Mouse (Mus musculus) CH12.LX (cell line): Measurements from ENCODE around the gene Cdc25a. TPM values are rescaled to one million over a fixed set of nuclear protein-coding genes. Genes with fewer than 3 reads are reported as not detected.
A peak's percentile ranks its signal among the peaks of the same experiment; 100 is the strongest.

Source experiments
- DNase-seq: peaks from one replicate; pipeline ENCODE4 v3.0.0-alpha.2; 2013; ENCODE audit errors: extremely low read depth
- H3K27ac ChIP-seq: 2 replicates; pipeline ENCODE4 v1.5.1; 2012; ENCODE audit warnings: low read depth, mild to moderate bottlenecking, control low read depth, moderate library complexity; ENCODE audit not compliant: insufficient read depth
- H3K27me3 ChIP-seq: replicated peaks from 2 replicates; pipeline ENCODE3; 2012; ENCODE audit warnings: inconsistent platforms
- H3K36me3 ChIP-seq, 2 experiments: replicated peaks in 1 of 2; 2 replicates each; pipeline versions ENCODE3 to v1.6.1; 2012; ENCODE audit warnings: inconsistent platforms in 1 of 2, low read length in 1 of 2, mild to moderate bottlenecking in 1 of 2, mixed read lengths in 1 of 2, moderate library complexity in 1 of 2; ENCODE audit not compliant: control insufficient read depth in 1 of 2, insufficient read depth in 1 of 2
- H3K4me1 ChIP-seq, 2 experiments: 2 replicates each; pipeline ENCODE4 v1.6.1; 2012; ENCODE audit warnings: inconsistent platforms in 1 of 2, moderate library complexity in 1 of 2; ENCODE audit not compliant: insufficient read depth in 2 of 2, control insufficient read depth in 1 of 2
- H3K4me2 ChIP-seq: 2 replicates; pipeline ENCODE4 v1.6.1; 2012; ENCODE audit warnings: low read depth, mild to moderate bottlenecking, control low read depth; ENCODE audit not compliant: poor library complexity, insufficient read depth, severe bottlenecking
- H3K4me3 ChIP-seq, 3 experiments: fragments of 150-350 bp in 1 of 3; sonication (generic) in 1 of 3; replicated peaks in 1 of 3; 2 replicates each; pipeline versions ENCODE3 to v1.5.1; 2011 to 2012; ENCODE audit warnings: low read depth in 2 of 3, low read length in 2 of 3, mild to moderate bottlenecking in 2 of 3, moderate library complexity in 2 of 3, control low read depth in 1 of 3, improper control_type of control experiment in 1 of 3, inconsistent platforms in 1 of 3, mixed read lengths in 1 of 3; ENCODE audit not compliant: poor library complexity in 1 of 3
- H3K79me2 ChIP-seq: replicated peaks from 2 replicates; pipeline ENCODE4 v1.6.1; 2012; ENCODE audit warnings: mild to moderate bottlenecking, moderate library complexity; ENCODE audit not compliant: control insufficient read depth, poor library complexity, insufficient read depth, severe bottlenecking; ENCODE audit errors: extremely low read depth
- H3K9ac ChIP-seq: 2 replicates; pipeline ENCODE4 v1.6.1; 2012; ENCODE audit warnings: low read depth, mild to moderate bottlenecking, control low read depth, moderate library complexity; ENCODE audit not compliant: insufficient read depth
- H3K9me3 ChIP-seq: replicated peaks from 2 replicates; pipeline ENCODE3; 2012; ENCODE audit warnings: low read length, inconsistent platforms, mixed read lengths
- BHLHE40 ChIP-seq: IDR thresholded peaks from 2 replicates; pipeline ENCODE4 v1.6.1; 2011; ENCODE audit warnings: mild to moderate bottlenecking, low read depth, low read length, improper control_type of control experiment
- CTCF ChIP-seq, 2 experiments: IDR thresholded peaks in 1 of 2; conservative IDR thresholded peaks in 1 of 2; 2 replicates each; pipeline ENCODE4 v1.5.1; 2011 to 2012; ENCODE audit warnings: low read depth in 2 of 2, low read length in 2 of 2, improper control_type of control experiment in 1 of 2, inconsistent platforms in 1 of 2, mild to moderate bottlenecking in 1 of 2, moderate library complexity in 1 of 2
- ELF1 ChIP-seq: IDR thresholded peaks from 2 replicates; pipeline ENCODE4 v1.6.1; 2014; ENCODE audit warnings: low read depth, mild to moderate bottlenecking, inconsistent platforms, low read length, improper control_type of control experiment
- EP300 ChIP-seq: IDR thresholded peaks from 2 replicates; pipeline ENCODE4 v1.6.1; 2011; ENCODE audit warnings: low read length, improper control_type of control experiment
- ETS1 ChIP-seq: conservative IDR thresholded peaks from 2 replicates; pipeline ENCODE4 v1.6.1; 2012; ENCODE audit warnings: low read depth, mild to moderate bottlenecking, inconsistent platforms, low read length, improper control_type of control experiment, moderate library complexity
- IRF4 ChIP-seq: IDR thresholded peaks from 2 replicates; pipeline ENCODE4 v1.6.1; 2014; ENCODE audit warnings: low read depth, mild to moderate bottlenecking, inconsistent platforms, low read length, improper control_type of control experiment
- JUN ChIP-seq: IDR thresholded peaks from 2 replicates; pipeline ENCODE4 v1.6.1; 2011; ENCODE audit warnings: low read depth, mild to moderate bottlenecking, low read length, improper control_type of control experiment, moderate library complexity; ENCODE audit not compliant: insufficient read depth
- KAT2A ChIP-seq: IDR thresholded peaks from 2 replicates; pipeline ENCODE4 v1.6.1; 2012; ENCODE audit warnings: low read length, improper control_type of control experiment, inconsistent platforms; ENCODE audit not compliant: insufficient replicate concordance
- MAFK ChIP-seq: IDR thresholded peaks from 2 replicates; pipeline ENCODE4 v1.6.1; 2011; ENCODE audit warnings: low read length, improper control_type of control experiment; ENCODE audit not compliant: insufficient replicate concordance
- MAX ChIP-seq: IDR thresholded peaks from 2 replicates; pipeline ENCODE4 v1.6.1; 2011; ENCODE audit warnings: low read length, improper control_type of control experiment
- MEF2A ChIP-seq: IDR thresholded peaks from 2 replicates; pipeline ENCODE4 v1.6.1; 2014; ENCODE audit warnings: low read depth, mild to moderate bottlenecking, inconsistent platforms, low read length, improper control_type of control experiment, borderline replicate concordance
- MXI1 ChIP-seq: IDR thresholded peaks from 2 replicates; pipeline ENCODE4 v1.6.1; 2011; ENCODE audit warnings: mild to moderate bottlenecking, low read depth, low read length, improper control_type of control experiment
- PAX5 ChIP-seq: IDR thresholded peaks from 2 replicates; pipeline ENCODE4 v1.6.1; 2012; ENCODE audit warnings: low read length, inconsistent platforms, mixed read lengths
- RAD21 ChIP-seq: IDR thresholded peaks from 2 replicates; pipeline ENCODE4 v1.6.1; 2011; ENCODE audit warnings: low read depth, mild to moderate bottlenecking, low read length, improper control_type of control experiment, moderate library complexity
- SMC3 ChIP-seq: IDR thresholded peaks from 2 replicates; pipeline ENCODE4 v1.6.1; 2011; ENCODE audit warnings: low read depth, low read length, improper control_type of control experiment
- ZMIZ1 ChIP-seq: IDR thresholded peaks from 2 replicates; pipeline ENCODE4 v1.6.1; 2012; ENCODE audit warnings: low read depth, mild to moderate bottlenecking, inconsistent platforms, low read length, improper control_type of control experiment
- ZNF384 ChIP-seq: IDR thresholded peaks from 2 replicates; pipeline ENCODE4 v1.6.1; 2012; ENCODE audit warnings: low read depth, low read length, improper control_type of control experiment, inconsistent platforms
- dilution Hi-C: fragments of 300-500 bp; cut with MboI; formaldehyde crosslinking; loops from 2 replicates; pipeline ENCODE4 v1.14.3; 2020; ENCODE audit warnings: low sequenced_read_pairs; ENCODE audit not compliant: extremely low pct_unique_long_range_greater_than_20kb, extremely low pct_ligation_motif_present
- in situ Hi-C: fragments of 300-500 bp; cut with MboI; formaldehyde crosslinking; loops from 3 replicates; pipeline ENCODE4 v1.14.3; 2019; ENCODE audit warnings: low sequenced_read_pairs, low pct_ligation_motif_present, low pct_unique_long_range_greater_than_20kb, mixed read lengths
- polyA plus RNA-seq: library from polyadenylated mRNA; unstranded; fragments of >175 nt; gene quantifications from 2 replicates; pipeline ENCODE4 v1.2.1, GENCODE M21; 2012; ENCODE audit warnings: low read depth; ENCODE audit not compliant: insufficient read length
- total RNA-seq, 2 experiments: library from RNA; depleted of rRNA; stranded (reverse); fragments of 300-350 nt in 1 of 2; fragments of >200 nt in 1 of 2; gene quantifications; 2 replicates each; pipeline ENCODE4 v1.2.3; 2012 to 2014

Cdc25a gene
- total and polyA plus RNA-seq, 3 experiments: 32.4 to 74.9 (median 32.6) TPM

DNA sequence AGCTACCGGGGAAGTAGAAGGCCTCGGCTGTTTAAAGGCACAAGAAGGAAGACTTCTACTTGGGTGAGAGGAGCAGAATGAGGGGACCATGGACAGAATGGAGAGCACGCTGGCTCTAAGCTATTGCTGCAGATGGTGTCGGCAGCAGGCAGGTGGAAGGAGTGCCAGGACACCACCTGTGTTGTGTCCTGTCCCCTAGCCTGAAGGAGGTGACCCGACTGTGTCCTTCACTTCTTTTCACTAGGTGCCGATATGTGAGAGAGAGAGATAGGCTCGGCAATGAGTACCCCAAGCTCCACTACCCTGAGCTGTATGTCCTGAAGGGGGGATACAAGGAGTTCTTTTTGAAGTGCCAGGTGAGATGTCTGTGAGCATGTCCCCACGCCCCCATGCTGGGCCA, 16.1 kb downstream of the Cdc25a start:
- H3K9ac ChIP-seq: no peak overlapping the region
- H3K4me3 ChIP-seq: no peak overlapping the region
- 0 out of 4 replicates have a peak, but pooled peaks cover 0 to 3% of the 10 kb centered on the region in 2 experiments for H3K4me1 ChIP-seq
- H3K4me2 ChIP-seq: no peak overlapping the region
- no peak for TF ChIP-seq MXI1
- TF ChIP-seq KAT2A: no peak
- no peak for TF ChIP-seq ZNF384
- no peak for TF ChIP-seq ZMIZ1
- TF ChIP-seq ETS1: no peak
- no peak for TF ChIP-seq MAX
- TF ChIP-seq RAD21: no peak
- TF ChIP-seq BHLHE40: no peak
- no peak for TF ChIP-seq IRF4
- TF ChIP-seq SMC3: no peak
- no peak for TF ChIP-seq JUN
- no peak for TF ChIP-seq ELF1
- no peak for TF ChIP-seq MEF2A
- TF ChIP-seq EP300: no peak
- TF ChIP-seq PAX5: no peak
- H3K79me2 ChIP-seq: no peaks in the 10 kb centered on the region
- no peak overlapping the region for H3K27ac ChIP-seq
- dilution Hi-C loops (no loop called here), in situ Hi-C loops (loop anchor here (5.0 to 10.0 kb wide), 2 partner anchors 181 to 393 kb away; no protein-coding TSS in a partner anchor)
- no peak for DNase-seq
- no peaks in the 10 kb centered on the region for H3K9me3 ChIP-seq
- peaks cover 74 to 95% of the 10 kb centered on the region in 2 experiments for H3K36me3 ChIP-seq
- no peaks in the 10 kb centered on the region for H3K27me3 ChIP-seq

DNA sequence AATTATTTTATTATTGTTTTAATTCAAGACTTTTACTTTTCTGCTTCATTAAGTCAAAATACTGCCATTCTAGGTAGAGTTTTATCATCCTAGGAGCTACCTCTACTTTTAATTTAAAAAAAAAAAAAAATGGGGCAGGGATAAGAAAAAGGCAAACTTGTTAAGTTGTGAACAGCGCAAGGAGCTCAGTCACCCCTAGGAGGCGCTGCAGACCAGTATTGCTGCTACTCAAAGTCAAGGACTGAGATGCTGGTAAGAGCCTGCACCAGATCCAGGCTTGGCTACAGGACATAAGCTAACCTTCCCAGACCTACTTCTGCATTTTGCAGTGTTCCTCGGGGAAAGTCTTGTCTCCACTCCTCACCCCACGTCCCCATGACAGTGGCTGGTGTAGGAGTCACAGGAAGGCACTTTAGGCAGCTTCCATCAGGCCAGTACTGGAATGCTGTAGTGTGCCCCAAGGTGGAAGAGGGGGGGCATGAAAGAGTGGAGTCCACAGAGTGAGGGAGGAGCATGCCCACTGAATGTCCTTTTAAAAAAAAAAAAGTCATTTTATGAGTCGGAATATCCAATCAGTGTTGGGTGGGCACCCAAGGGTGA, 17.4 kb downstream of the Cdc25a start:
- Histone ChIP-seq H3K4me3 (no peak overlapping the region), H3K36me3 (peaks cover 68 to 94% of the 10 kb centered on the region in 2 experiments), H3K79me2 (no peaks in the 10 kb centered on the region), H3K27ac (no peak overlapping the region), H3K4me2 (no peak overlapping the region), H3K9ac (no peak overlapping the region), H3K4me1 (0 out of 4 replicates have a peak, but pooled peaks cover 0 to 3% of the 10 kb centered on the region in 2 experiments), H3K9me3 (no peaks in the 10 kb centered on the region), H3K27me3 (no peaks in the 10 kb centered on the region)
- dilution Hi-C loops (no loop called here), in situ Hi-C loops (loop anchor here (5.0 to 10.0 kb wide), 2 partner anchors 180 to 392 kb away; no protein-coding TSS in a partner anchor)
- TF ChIP-seq MAFK (no peak), SMC3 (peak; percentile 57), RAD21 (peak; percentile 78), CTCF (conservative IDR thresholded peaks at IDR 0.05 in 1 of 2, IDR thresholded peaks at IDR 0.05 in 1 of 2; ENCODE audit: low read depth in 2 of 2, low read length in 2 of 2) (peak; percentile 81 to 83), ZNF384 (peak; percentile 83)
- peak; percentile 73 for DNase-seq
